Mouse (Mus musculus) heart, adult 18-20 months (tissue): ENCODE results near the gene Abce1. TPM values are rescaled to one million over a fixed set of nuclear protein-coding genes. Genes with fewer than 3 reads are reported as not detected.
"Not testable (repeated sequence)": the region's sequence is repeated elsewhere in the genome, so short reads cannot be mapped to it uniquely, and the experiment has no call there.

Experiments used
- DNase-seq, 2 experiments: peaks; one replicate each; pipeline ENCODE4 v3.0.0; 2021 to 2022; ENCODE audit warnings: mixed read lengths in 1 of 2
- long read RNA-seq, 2 experiments: library from polyadenylated mRNA; stranded (forward); transcript quantifications; one replicate each; pipeline ENCODE4 v2.0.0; 2021
- total RNA-seq, 2 experiments: library from RNA; stranded (reverse); gene quantifications; 2 replicates each; pipeline ENCODE4 v1.2.3; 2021

Gene Abce1
- total RNA-seq = 10 to 100 TPM; 43.5 to 43.6 TPM
- long read RNA-seq, experiment 1, transcript Abce1-201 (18 exons, 3,793 nt) = major isoform, 38 of 48 reads
- long read RNA-seq, experiment 1, partial matches to known transcripts = 3 of 48 reads
- long read RNA-seq, experiment 1, other reads (novel, unspliced or antisense) = 7 of 48 reads
- long read RNA-seq, experiment 2, transcript Abce1-201 (18 exons, 3,793 nt) = major isoform, 11 of 14 reads
- long read RNA-seq, experiment 2, partial matches to known transcripts = 1 of 14 reads
- long read RNA-seq, experiment 2, other reads (novel, unspliced or antisense) = 2 of 14 reads

- DNase-seq = peak; percentile 98
Observed at GRCm38 (mm10) chr8:79711064-79711961, at the start of gene Abce1, which contains the start of gene Anapc10. Abce1 (minus strand) TSS chr8:79711740. Anapc10 (plus strand) TSS chr8:79711820.

GRCm38 (mm10) chr8:79750305-79750704 lies 38.8 kb upstream of the Abce1 start:
- no peak for DNase-seq

GRCm38 (mm10) chr8:79748591-79748990 lies 37.1 kb upstream of the Abce1 start:
- no peak for DNase-seq

GRCm38 (mm10) chr8:79748171-79748570 lies 36.6 kb upstream of the Abce1 start:
- DNase-seq = no peak

GRCm38 (mm10) chr8:79734304-79734703 lies 22.8 kb upstream of the Abce1 start:
- peak; percentile 29 to 45 for DNase-seq

- no peak for DNase-seq
Observed at GRCm38 (mm10) chr8:79727900-79728299, 16.4 kb upstream of the Abce1 start.

GRCm38 (mm10) chr8:79724589-79724988 lies 13.0 kb upstream of the Abce1 start:
- no peak for DNase-seq

GRCm38 (mm10) chr8:79723308-79723707 lies 11.8 kb upstream of the Abce1 start:
- DNase-seq = no peak

GRCm38 (mm10) chr8:79721537-79721936 lies 10.0 kb upstream of the Abce1 start:
- DNase-seq = no peak

- DNase-seq = no peak
Observed at GRCm38 (mm10) chr8:79712676-79713075, 1.1 kb upstream of the Abce1 start.

- DNase-seq = no peak
Observed at GRCm38 (mm10) chr8:79706687-79707086, 4.9 kb downstream of the Abce1 start.

- no peak for DNase-seq
Observed at GRCm38 (mm10) chr8:79692531-79692930, 19.0 kb downstream of the Abce1 start.

- not testable (repeated sequence) for DNase-seq
Observed at GRCm38 (mm10) chr8:79685927-79686326, 25.6 kb downstream of the Abce1 start.

GRCm38 (mm10) chr8:79680965-79681364 lies 30.6 kb downstream of the Abce1 start:
- DNase-seq = peak in 1 of 2 experiments; percentile 12

- DNase-seq = peak; percentile 27 to 39
Observed at GRCm38 (mm10) chr8:79680555-79680954, 31.0 kb downstream of the Abce1 start.

- DNase-seq = not testable (repeated sequence)
Observed at GRCm38 (mm10) chr8:79680083-79680482, 31.5 kb downstream of the Abce1 start.

- no peak for DNase-seq
Observed at GRCm38 (mm10) chr8:79679005-79679404, 32.5 kb downstream of the Abce1 start.

GRCm38 (mm10) chr8:79676461-79676860 lies 35.1 kb downstream of the Abce1 start:
- DNase-seq = no peak

- not testable (repeated sequence) for DNase-seq
Observed at GRCm38 (mm10) chr8:79658715-79659114, 52.8 kb downstream of the Abce1 start.

- no peak for DNase-seq
Observed at GRCm38 (mm10) chr8:79653736-79654135, 57.8 kb downstream of the Abce1 start.

GRCm38 (mm10) chr8:79650158-79650814 lies 61.3 kb downstream of the Abce1 start:
- no peak for DNase-seq

- DNase-seq = no peak
Observed at GRCm38 (mm10) chr8:79649569-79649968, 62.0 kb downstream of the Abce1 start.

- no peak for DNase-seq
Observed at GRCm38 (mm10) chr8:79641119-79641518, 70.4 kb downstream of the Abce1 start.
